Mouse (Mus musculus): ENCODE results near the gene Letm1. TPM values are rescaled to one million over a fixed set of nuclear protein-coding genes. Genes with fewer than 3 reads are reported as not detected.

The Letm1 gene
- polyA plus RNA-seq, 1 experiment: 69.5 TPM

DNA sequence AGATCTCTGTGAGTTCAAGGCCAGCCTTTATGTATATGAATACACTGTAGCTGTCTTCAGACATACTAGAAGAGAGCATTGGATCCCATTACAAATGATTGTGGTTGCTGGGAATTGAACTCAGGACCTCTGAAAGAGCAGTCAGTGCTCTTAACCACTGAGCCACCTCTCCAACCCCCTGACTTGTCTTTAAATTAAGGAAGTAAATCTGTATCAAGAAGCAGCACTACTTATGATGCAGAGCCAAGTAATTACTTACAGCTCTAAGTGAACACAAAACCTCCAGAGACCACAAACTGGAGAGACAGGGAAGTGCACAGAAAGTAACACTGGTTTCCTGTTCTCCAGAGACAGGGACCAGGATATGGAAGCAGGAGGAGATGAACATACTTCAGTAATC lies 5.4 kb downstream of the Letm1 start:
- Histone ChIP-seq H3K27me3 (ENCODE audit: control insufficient read depth, insufficient read depth, low read length) (no peaks in the 10 kb centered on the region), H3K36me3 (ENCODE audit: control insufficient read depth, insufficient read depth, low read length) (peaks cover 20% of the 10 kb centered on the region), H3K4me1 (replicated peaks; ENCODE audit: control insufficient read depth, insufficient read depth, low read length) (peaks cover 6% of the 10 kb centered on the region), H3K27ac (ENCODE audit: control insufficient read depth, insufficient read depth, low read length) (no peak overlapping the region), H3K4me3 (ENCODE audit: control insufficient read depth, insufficient read depth, low read length) (no peak overlapping the region)
- no peak for TF ChIP-seq CTCF (IDR thresholded peaks at IDR 0.05; ENCODE audit: borderline replicate concordance, control insufficient read depth, extremely low read depth, insufficient read depth, low read length, poor library complexity)
- no peak for TF ChIP-seq POLR2A (IDR thresholded peaks at IDR 0.05; ENCODE audit: control insufficient read depth, extremely low read depth, insufficient read depth, low read length, poor library complexity)
- DNase-seq: no peak

DNA sequence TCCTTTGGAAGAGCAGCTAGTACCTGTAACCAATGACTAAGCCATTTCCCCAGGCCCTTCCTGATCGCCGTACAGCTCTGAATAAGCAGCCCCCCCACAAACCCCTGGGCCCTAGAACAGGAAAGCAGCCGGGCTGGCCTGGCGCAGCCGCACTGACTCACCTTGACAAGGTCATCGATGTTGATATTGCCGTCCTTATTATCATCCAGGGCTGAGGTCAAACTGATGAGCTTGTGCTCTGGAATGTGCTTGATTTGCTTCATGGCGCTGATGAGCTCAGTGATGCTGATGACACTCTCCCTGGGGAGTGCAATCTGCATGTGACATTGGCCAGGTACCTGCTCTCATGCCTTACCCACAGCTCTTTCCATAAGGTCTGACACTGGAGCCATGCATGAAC lies 39.1 kb downstream of the Letm1 start:
- Histone ChIP-seq H3K36me3 (ENCODE audit: control insufficient read depth, insufficient read depth, low read length) (peaks cover 55% of the 10 kb centered on the region), H3K27ac (ENCODE audit: control insufficient read depth, insufficient read depth, low read length) (no peak overlapping the region), H3K4me1 (replicated peaks; ENCODE audit: control insufficient read depth, insufficient read depth, low read length) (no peaks in the 10 kb centered on the region), H3K27me3 (ENCODE audit: control insufficient read depth, insufficient read depth, low read length) (no peaks in the 10 kb centered on the region), H3K4me3 (ENCODE audit: control insufficient read depth, insufficient read depth, low read length) (no peak overlapping the region)
- DNase-seq: no peak
- 98% methylated on average over 8 of the region's 8 CpGs for WGBS
- no peak for TF ChIP-seq CTCF (IDR thresholded peaks at IDR 0.05; ENCODE audit: borderline replicate concordance, control insufficient read depth, extremely low read depth, insufficient read depth, low read length, poor library complexity)

DNA sequence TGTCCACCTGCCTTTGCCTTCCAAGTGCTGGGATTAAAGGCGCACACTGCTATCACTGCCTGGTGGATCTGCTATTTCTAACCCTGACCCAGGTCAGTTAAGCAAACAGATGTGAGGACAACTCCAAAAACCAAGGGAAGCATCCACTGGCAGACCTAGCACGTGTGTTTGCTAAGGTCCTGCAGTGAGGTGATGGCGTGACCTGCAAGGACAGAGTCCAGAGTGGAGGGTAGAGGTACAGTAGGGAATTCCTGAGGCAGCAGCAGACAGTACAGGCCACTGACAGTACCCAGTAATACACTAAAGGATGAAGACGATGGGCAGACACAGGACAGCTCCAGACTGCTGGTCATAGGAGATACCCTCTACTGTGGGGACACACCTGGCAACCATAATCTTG lies 42.1 kb downstream of the Letm1 start:
- Histone ChIP-seq H3K27ac (ENCODE audit: control insufficient read depth, insufficient read depth, low read length) (no peak overlapping the region), H3K36me3 (ENCODE audit: control insufficient read depth, insufficient read depth, low read length) (peaks cover 26% of the 10 kb centered on the region), H3K4me3 (ENCODE audit: control insufficient read depth, insufficient read depth, low read length) (no peak overlapping the region), H3K27me3 (ENCODE audit: control insufficient read depth, insufficient read depth, low read length) (no peaks in the 10 kb centered on the region), H3K4me1 (replicated peaks; ENCODE audit: control insufficient read depth, insufficient read depth, low read length) (no peaks in the 10 kb centered on the region)
- no peak for DNase-seq
- TF ChIP-seq CTCF (IDR thresholded peaks at IDR 0.05; ENCODE audit: borderline replicate concordance, control insufficient read depth, extremely low read depth, insufficient read depth, low read length, poor library complexity): no peak
- TF ChIP-seq POLR2A (IDR thresholded peaks at IDR 0.05; ENCODE audit: control insufficient read depth, extremely low read depth, insufficient read depth, low read length, poor library complexity): no peak
- WGBS: 97% methylated on average over 4 of the region's 4 CpGs

DNA sequence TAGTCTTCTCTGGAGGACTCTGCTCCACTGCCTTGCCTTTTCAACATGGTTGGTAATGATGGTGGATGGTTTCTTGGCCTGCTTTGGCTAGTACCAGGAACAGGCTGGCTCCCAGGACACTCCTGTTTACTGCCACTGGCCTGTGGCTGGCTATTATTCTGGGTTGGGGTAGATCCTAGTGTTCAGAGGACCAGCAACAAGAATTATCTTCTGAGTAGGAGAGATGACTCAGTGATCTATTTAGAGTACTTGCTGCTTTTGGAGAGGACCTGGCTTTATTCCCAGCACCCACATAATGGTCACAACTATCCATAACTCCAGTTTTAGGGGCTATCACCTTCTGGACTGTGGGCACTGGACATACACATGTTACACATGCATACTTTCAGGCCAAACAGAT lies 44.3 kb downstream of the Letm1 start:
- peaks cover 5% of the 10 kb centered on the region for H3K36me3 ChIP-seq (ENCODE audit: control insufficient read depth, insufficient read depth, low read length)
- H3K27ac ChIP-seq (ENCODE audit: control insufficient read depth, insufficient read depth, low read length): no peak overlapping the region
- H3K27me3 ChIP-seq (ENCODE audit: control insufficient read depth, insufficient read depth, low read length): no peaks in the 10 kb centered on the region
- TF ChIP-seq POLR2A (IDR thresholded peaks at IDR 0.05; ENCODE audit: control insufficient read depth, extremely low read depth, insufficient read depth, low read length, poor library complexity) (no peak), CTCF (IDR thresholded peaks at IDR 0.05; ENCODE audit: borderline replicate concordance, control insufficient read depth, extremely low read depth, insufficient read depth, low read length, poor library complexity) (no peak)
- H3K4me3 ChIP-seq (ENCODE audit: control insufficient read depth, insufficient read depth, low read length): no peak overlapping the region
- DNase-seq: no peak
- H3K4me1 ChIP-seq (replicated peaks; ENCODE audit: control insufficient read depth, insufficient read depth, low read length): no peaks in the 10 kb centered on the region

DNA sequence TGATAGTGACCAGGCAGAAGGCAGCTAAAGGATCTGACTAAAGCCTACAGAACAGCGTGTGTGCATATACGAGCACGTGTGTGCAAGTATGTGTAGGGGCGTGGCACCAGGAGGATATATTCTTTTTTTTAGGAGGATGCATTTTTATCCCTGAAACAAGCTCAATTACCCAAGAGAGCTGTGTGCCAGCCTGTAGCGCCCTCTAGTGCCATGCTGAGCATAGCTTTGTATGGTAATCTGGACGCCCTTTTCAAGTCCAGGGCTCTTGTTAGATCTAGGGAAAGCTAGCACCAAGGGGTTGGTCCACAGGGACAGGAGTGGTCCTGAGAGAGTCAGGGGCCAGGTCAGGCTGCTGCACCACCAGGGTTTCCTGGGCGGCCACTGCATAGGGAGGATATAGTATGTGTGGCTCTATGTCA lies 44.7 kb downstream of the Letm1 start:
- TF ChIP-seq CTCF (IDR thresholded peaks at IDR 0.05; ENCODE audit: borderline replicate concordance, control insufficient read depth, extremely low read depth, insufficient read depth, low read length, poor library complexity): 0 out of 2 replicates have a peak, but pooled peaks have one; percentile 27
- no peak for TF ChIP-seq POLR2A (IDR thresholded peaks at IDR 0.05; ENCODE audit: control insufficient read depth, extremely low read depth, insufficient read depth, low read length, poor library complexity)
- no peak overlapping the region for H3K27ac ChIP-seq (ENCODE audit: control insufficient read depth, insufficient read depth, low read length)
- 29% methylated on average over 7 of the region's 7 CpGs for WGBS

DNA sequence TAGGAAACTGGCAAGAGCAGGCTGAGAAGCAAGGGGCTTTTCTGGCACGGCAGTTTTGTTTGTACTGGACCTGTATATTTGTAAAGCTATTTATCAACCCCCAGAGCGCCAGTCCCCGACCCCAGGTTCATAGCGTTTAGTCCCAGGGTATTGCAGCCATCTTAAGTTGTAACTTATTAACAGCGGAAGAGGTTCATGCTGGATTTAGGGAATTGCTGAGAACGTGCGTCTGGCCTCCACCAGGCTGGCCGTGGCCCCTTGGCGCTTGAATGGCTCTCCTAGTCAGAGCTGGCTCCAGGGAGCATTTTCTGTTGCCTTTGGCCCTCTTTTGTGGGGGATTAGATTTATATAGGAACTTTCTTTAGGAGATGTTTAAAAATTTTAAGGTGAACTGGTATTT lies 46.4 kb downstream of the Letm1 start:
- Histone ChIP-seq H3K27me3 (ENCODE audit: control insufficient read depth, insufficient read depth, low read length) (no peaks in the 10 kb centered on the region), H3K4me3 (ENCODE audit: control insufficient read depth, insufficient read depth, low read length) (no peak overlapping the region), H3K4me1 (replicated peaks; ENCODE audit: control insufficient read depth, insufficient read depth, low read length) (no peaks in the 10 kb centered on the region), H3K27ac (ENCODE audit: control insufficient read depth, insufficient read depth, low read length) (no peak overlapping the region), H3K36me3 (ENCODE audit: control insufficient read depth, insufficient read depth, low read length) (no peaks in the 10 kb centered on the region; the same call in 1 of the 2 replicates)
- TF ChIP-seq POLR2A (IDR thresholded peaks at IDR 0.05; ENCODE audit: control insufficient read depth, extremely low read depth, insufficient read depth, low read length, poor library complexity): no peak
- no peak for TF ChIP-seq CTCF (IDR thresholded peaks at IDR 0.05; ENCODE audit: borderline replicate concordance, control insufficient read depth, extremely low read depth, insufficient read depth, low read length, poor library complexity)
- 93% methylated on average over 9 of the region's 9 CpGs for WGBS
- no peak for DNase-seq

More for the DNA sequence above, 44.7 kb downstream of the Letm1 start:
- H3K27me3 ChIP-seq (ENCODE audit: control insufficient read depth, insufficient read depth, low read length): no peaks in the 10 kb centered on the region
- H3K4me3 ChIP-seq (ENCODE audit: control insufficient read depth, insufficient read depth, low read length): no peak overlapping the region
- peaks cover under 1% of the 10 kb centered on the region for H3K36me3 ChIP-seq (ENCODE audit: control insufficient read depth, insufficient read depth, low read length)
- peak; percentile 49 for DNase-seq
- H3K4me1 ChIP-seq (replicated peaks; ENCODE audit: control insufficient read depth, insufficient read depth, low read length): no peaks in the 10 kb centered on the region

DNA sequence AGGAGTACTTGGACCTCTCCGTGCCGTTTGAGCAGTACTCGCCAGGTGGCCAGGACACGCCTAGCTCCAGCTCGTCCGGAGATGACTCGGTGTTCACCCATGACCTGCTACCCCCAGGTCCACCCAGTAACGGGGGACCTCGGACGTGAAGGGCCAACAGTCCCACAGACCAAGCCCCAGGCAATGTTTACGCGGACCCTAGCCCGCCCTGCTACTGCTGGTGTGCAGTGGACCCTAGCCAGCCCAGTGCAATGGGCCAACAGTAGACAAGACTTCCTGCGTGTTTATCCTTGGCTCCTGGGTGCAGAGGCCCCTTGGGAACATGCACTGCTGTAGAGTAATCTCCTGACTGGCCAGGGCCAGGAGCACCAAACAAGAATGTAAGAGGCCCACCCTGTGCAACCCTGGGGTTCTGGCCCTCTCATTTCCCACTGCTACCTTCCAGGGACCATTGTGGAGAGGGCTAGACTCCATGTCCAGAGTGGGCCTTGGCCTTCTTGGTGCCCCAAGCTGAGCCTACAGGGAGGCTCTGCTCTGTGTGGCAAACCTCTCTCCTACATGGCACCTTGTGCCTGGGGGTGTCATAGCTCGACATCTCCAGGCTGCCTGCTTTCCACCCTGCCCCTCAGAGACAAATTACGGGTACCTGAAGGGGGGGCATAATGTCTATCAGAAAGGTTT lies 47.1 kb downstream of the Letm1 start:
- Histone ChIP-seq H3K27me3 (ENCODE audit: control insufficient read depth, insufficient read depth, low read length) (no peaks in the 10 kb centered on the region), H3K27ac (ENCODE audit: control insufficient read depth, insufficient read depth, low read length) (no peak overlapping the region), H3K4me3 (ENCODE audit: control insufficient read depth, insufficient read depth, low read length) (no peak overlapping the region), H3K36me3 (ENCODE audit: control insufficient read depth, insufficient read depth, low read length) (no peaks in the 10 kb centered on the region), H3K4me1 (replicated peaks; ENCODE audit: control insufficient read depth, insufficient read depth, low read length) (no peaks in the 10 kb centered on the region)
- no peak for TF ChIP-seq POLR2A (IDR thresholded peaks at IDR 0.05; ENCODE audit: control insufficient read depth, extremely low read depth, insufficient read depth, low read length, poor library complexity)
- no peak for TF ChIP-seq CTCF (IDR thresholded peaks at IDR 0.05; ENCODE audit: borderline replicate concordance, control insufficient read depth, extremely low read depth, insufficient read depth, low read length, poor library complexity)
- DNase-seq: no peak
- WGBS: 97% methylated on average over 16 of the region's 16 CpGs

All from thymus, adult 2 months (tissue).